Mouse (Mus musculus) cerebellum, adult 2 months (tissue): ENCODE results near the gene Stk10.

ENCODE experiments used
- CTCF ChIP-seq: fragments of 200-500 bp; IDR thresholded peaks from 2 replicates; pipeline ENCODE4 v1.5.1; 2011; ENCODE audit warnings: low read depth, mild to moderate bottlenecking, control low read depth, low read length, moderate library complexity, borderline replicate concordance; ENCODE audit not compliant: insufficient read depth
- POLR2A ChIP-seq: fragments of 200-500 bp; IDR thresholded peaks from 2 replicates; pipeline ENCODE4 v1.6.1; 2011; ENCODE audit warnings: low read length, control low read depth, borderline replicate concordance; ENCODE audit not compliant: insufficient read depth

DNA sequence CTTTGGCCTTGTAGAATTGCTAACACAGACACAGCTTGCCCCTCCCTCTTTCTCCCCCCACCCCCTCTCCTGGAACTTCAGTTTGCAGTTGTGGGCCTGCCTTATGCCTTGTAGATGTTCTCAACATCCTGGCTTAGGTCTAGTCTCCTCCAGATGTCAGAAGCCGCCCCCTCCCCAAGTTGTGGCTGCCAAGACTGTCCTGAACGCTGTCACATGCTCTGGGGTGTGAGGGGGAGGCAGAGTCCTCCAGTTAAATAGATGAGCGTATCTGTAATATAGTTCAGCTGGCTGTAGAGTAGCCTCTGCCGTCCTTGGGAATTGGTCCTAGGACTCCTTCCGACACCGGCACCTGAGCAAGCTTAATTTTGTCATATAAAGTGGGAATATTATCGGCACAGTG lies 6.6 kb downstream of the Stk10 start:
- no peak for TF ChIP-seq CTCF
- TF ChIP-seq POLR2A = no peak
